Mouse (Mus musculus): ENCODE results near the gene Pgc. TPM values are rescaled to one million over a fixed set of nuclear protein-coding genes. Genes with fewer than 3 reads are reported as not detected.
A peak's percentile ranks its signal among the peaks of the same experiment; 100 is the strongest.

Pgc gene
- polyA plus RNA-seq, 1 experiment, result not detected

- DNase-seq (ENCODE audit: low read depth), result no peak
Observed at GRCm38 (mm10) chr17:47754246-47754645, 27.6 kb downstream of the Pgc start.

GRCm38 (mm10) chr17:47756366-47756765 is 29.7 kb downstream of the Pgc start:
- no peak for DNase-seq (ENCODE audit: low read depth)
- no peak for TF ChIP-seq POLR2A (IDR thresholded peaks at IDR 0.05; ENCODE audit: borderline replicate concordance, extremely low read depth, insufficient read depth, insufficient read length, poor library complexity, severe bottlenecking)
- no peak for TF ChIP-seq CTCF (IDR thresholded peaks at IDR 0.05; ENCODE audit: borderline replicate concordance, extremely low read depth, insufficient read depth, insufficient read length)

More at GRCm38 (mm10) chr17:47754246-47754645, 27.6 kb downstream of the Pgc start:
- TF ChIP-seq CTCF (IDR thresholded peaks at IDR 0.05; ENCODE audit: borderline replicate concordance, extremely low read depth, insufficient read depth, insufficient read length), result no peak
- no peak for TF ChIP-seq POLR2A (IDR thresholded peaks at IDR 0.05; ENCODE audit: borderline replicate concordance, extremely low read depth, insufficient read depth, insufficient read length, poor library complexity, severe bottlenecking)

- TF ChIP-seq POLR2A (IDR thresholded peaks at IDR 0.05; ENCODE audit: borderline replicate concordance, extremely low read depth, insufficient read depth, insufficient read length, poor library complexity, severe bottlenecking) (no peak), CTCF (IDR thresholded peaks at IDR 0.05; ENCODE audit: borderline replicate concordance, extremely low read depth, insufficient read depth, insufficient read length) (no peak)
- DNase-seq (ENCODE audit: low read depth), result no peak
Observed at GRCm38 (mm10) chr17:47757056-47757610, 30.5 kb downstream of the Pgc start.

GRCm38 (mm10) chr17:47759702-47760410 is 33.2 kb downstream of the Pgc start:
- DNase-seq (ENCODE audit: low read depth), result no peak
- TF ChIP-seq POLR2A (IDR thresholded peaks at IDR 0.05; ENCODE audit: borderline replicate concordance, extremely low read depth, insufficient read depth, insufficient read length, poor library complexity, severe bottlenecking), result no peak
- TF ChIP-seq CTCF (IDR thresholded peaks at IDR 0.05; ENCODE audit: borderline replicate concordance, extremely low read depth, insufficient read depth, insufficient read length), result no peak

- TF ChIP-seq CTCF (IDR thresholded peaks at IDR 0.05; ENCODE audit: borderline replicate concordance, extremely low read depth, insufficient read depth, insufficient read length) (no peak), POLR2A (IDR thresholded peaks at IDR 0.05; ENCODE audit: borderline replicate concordance, extremely low read depth, insufficient read depth, insufficient read length, poor library complexity, severe bottlenecking) (no peak)
- no peak for DNase-seq (ENCODE audit: low read depth)
Observed at GRCm38 (mm10) chr17:47762028-47762427, 35.4 kb downstream of the Pgc start.

- no peak for TF ChIP-seq CTCF (IDR thresholded peaks at IDR 0.05; ENCODE audit: borderline replicate concordance, extremely low read depth, insufficient read depth, insufficient read length)
- TF ChIP-seq POLR2A (IDR thresholded peaks at IDR 0.05; ENCODE audit: borderline replicate concordance, extremely low read depth, insufficient read depth, insufficient read length, poor library complexity, severe bottlenecking), result no peak
Observed at GRCm38 (mm10) chr17:47762518-47763340, 36.1 kb downstream of the Pgc start.

GRCm38 (mm10) chr17:47765986-47766385 is 39.3 kb downstream of the Pgc start:
- TF ChIP-seq POLR2A (IDR thresholded peaks at IDR 0.05; ENCODE audit: borderline replicate concordance, extremely low read depth, insufficient read depth, insufficient read length, poor library complexity, severe bottlenecking), result no peak
- no peak for TF ChIP-seq CTCF (IDR thresholded peaks at IDR 0.05; ENCODE audit: borderline replicate concordance, extremely low read depth, insufficient read depth, insufficient read length)
- no peak for DNase-seq (ENCODE audit: low read depth)

More at GRCm38 (mm10) chr17:47762518-47763340, 36.1 kb downstream of the Pgc start:
- peak; percentile 94 for DNase-seq (ENCODE audit: low read depth)

GRCm38 (mm10) chr17:47766407-47767043 is 39.9 kb downstream of the Pgc start:
- no peak for TF ChIP-seq CTCF (IDR thresholded peaks at IDR 0.05; ENCODE audit: borderline replicate concordance, extremely low read depth, insufficient read depth, insufficient read length)
- DNase-seq (ENCODE audit: low read depth), result no peak

GRCm38 (mm10) chr17:47767081-47767455 is 40.4 kb downstream of the Pgc start:
- DNase-seq (ENCODE audit: low read depth), result no peak
- TF ChIP-seq POLR2A (IDR thresholded peaks at IDR 0.05; ENCODE audit: borderline replicate concordance, extremely low read depth, insufficient read depth, insufficient read length, poor library complexity, severe bottlenecking), result no peak
- TF ChIP-seq CTCF (IDR thresholded peaks at IDR 0.05; ENCODE audit: borderline replicate concordance, extremely low read depth, insufficient read depth, insufficient read length), result no peak

GRCm38 (mm10) chr17:47767456-47768141 is 41.0 kb downstream of the Pgc start:
- TF ChIP-seq POLR2A (IDR thresholded peaks at IDR 0.05; ENCODE audit: borderline replicate concordance, extremely low read depth, insufficient read depth, insufficient read length, poor library complexity, severe bottlenecking) (no peak), CTCF (IDR thresholded peaks at IDR 0.05; ENCODE audit: borderline replicate concordance, extremely low read depth, insufficient read depth, insufficient read length) (no peak)
- no peak for DNase-seq (ENCODE audit: low read depth)

All from brain, embryonic 14.5 days (tissue).